Mouse (Mus musculus) testis, postnatal 10 days (tissue): Measurements from ENCODE around the gene Chsy1.

Experiments
- DNase-seq: peaks from one replicate; pipeline ENCODE4 v3.0.0; 2021; ENCODE audit warnings: low spot score

Chsy1 gene

GRCm38 (mm10) chr7:66108961-66109854, at the start of gene Chsy1:
TSS of gene Chsy1 (plus strand) at chr7:66109515.
- DNase-seq, result peak; percentile 91

GRCm38 (mm10) chr7:66060066-66060956, 49.0 kb upstream of the Chsy1 start:
- DNase-seq, result peak; percentile 92

- no peak for DNase-seq
Observed at GRCm38 (mm10) chr7:66061057-66061456, 48.3 kb upstream of the Chsy1 start.

- DNase-seq, result no peak
Observed at GRCm38 (mm10) chr7:66076411-66076810, 32.9 kb upstream of the Chsy1 start.

- peak; percentile 97 for DNase-seq
Observed at GRCm38 (mm10) chr7:66079364-66080230, 29.7 kb upstream of the Chsy1 start, which contains the start of gene Selenos. TSS of gene Selenos (plus strand) at chr7:66079649.

GRCm38 (mm10) chr7:66080231-66080613, 29.1 kb upstream of the Chsy1 start:
- DNase-seq, result no peak

GRCm38 (mm10) chr7:66083757-66084156, 25.6 kb upstream of the Chsy1 start:
- DNase-seq, result no peak

- no peak for DNase-seq
Observed at GRCm38 (mm10) chr7:66084546-66084945, 24.8 kb upstream of the Chsy1 start.

GRCm38 (mm10) chr7:66087652-66088051, 21.7 kb upstream of the Chsy1 start:
- no peak for DNase-seq

GRCm38 (mm10) chr7:66088077-66088476, 21.2 kb upstream of the Chsy1 start:
- no peak for DNase-seq

GRCm38 (mm10) chr7:66090676-66091190, 18.6 kb upstream of the Chsy1 start:
- no peak for DNase-seq

- no peak for DNase-seq
Observed at GRCm38 (mm10) chr7:66091553-66091952, 17.8 kb upstream of the Chsy1 start.

GRCm38 (mm10) chr7:66092656-66093055, 16.7 kb upstream of the Chsy1 start:
- DNase-seq, result no peak

GRCm38 (mm10) chr7:66094141-66094540, 15.2 kb upstream of the Chsy1 start:
- peak; percentile 63 for DNase-seq

- DNase-seq, result no peak
Observed at GRCm38 (mm10) chr7:66098803-66099202, 10.5 kb upstream of the Chsy1 start.

GRCm38 (mm10) chr7:66101866-66102265, 7.4 kb upstream of the Chsy1 start:
- DNase-seq, result no peak

GRCm38 (mm10) chr7:66104531-66104930, 4.8 kb upstream of the Chsy1 start:
- no peak for DNase-seq

- DNase-seq, result no peak
Observed at GRCm38 (mm10) chr7:66105771-66106170, 3.5 kb upstream of the Chsy1 start.

GRCm38 (mm10) chr7:66106581-66107056, 2.7 kb upstream of the Chsy1 start:
- no peak for DNase-seq

GRCm38 (mm10) chr7:66107206-66107605, 2.1 kb upstream of the Chsy1 start:
- DNase-seq, result no peak

GRCm38 (mm10) chr7:66107930-66108329, 1.4 kb upstream of the Chsy1 start:
- no peak for DNase-seq
